Mouse (Mus musculus) naive thymus-derived CD4-positive, alpha-beta T cell, adult 2 months (primary cell): Measurements from ENCODE around the gene Tcf7l1.

Experiments used
- DNase-seq: peaks from one replicate; pipeline ENCODE4 v3.0.0-alpha.2; 2011; ENCODE audit warnings: low read depth

Gene Tcf7l1

GRCm38 (mm10) chr6:72659717-72660390 is 129.2 kb downstream of the Tcf7l1 start:
- no peak for DNase-seq

GRCm38 (mm10) chr6:72658006-72658405 is 131.0 kb downstream of the Tcf7l1 start:
- DNase-seq, result peak; percentile 65

GRCm38 (mm10) chr6:72656053-72656442 is 133.0 kb downstream of the Tcf7l1 start:
- no peak for DNase-seq

GRCm38 (mm10) chr6:72655309-72656052 is 133.6 kb downstream of the Tcf7l1 start:
- no peak for DNase-seq

- DNase-seq, result no peak
Observed at GRCm38 (mm10) chr6:72654355-72654754, 134.7 kb downstream of the Tcf7l1 start.

- DNase-seq, result no peak
Observed at GRCm38 (mm10) chr6:72653419-72653818, 135.6 kb downstream of the Tcf7l1 start.

- DNase-seq, result no peak
Observed at GRCm38 (mm10) chr6:72650338-72650851, 138.7 kb downstream of the Tcf7l1 start.

GRCm38 (mm10) chr6:72648002-72648595 is 141.0 kb downstream of the Tcf7l1 start:
- DNase-seq, result no peak

- DNase-seq, result peak; percentile 81
Observed at GRCm38 (mm10) chr6:72647383-72647820, 141.7 kb downstream of the Tcf7l1 start.

- no peak for DNase-seq
Observed at GRCm38 (mm10) chr6:72645364-72645763, 143.7 kb downstream of the Tcf7l1 start.

- DNase-seq, result no peak
Observed at GRCm38 (mm10) chr6:72644576-72644975, 144.5 kb downstream of the Tcf7l1 start.

GRCm38 (mm10) chr6:72641218-72641954 is 147.7 kb downstream of the Tcf7l1 start:
- DNase-seq, result no peak

GRCm38 (mm10) chr6:72636940-72637339 is 152.1 kb downstream of the Tcf7l1 start:
- DNase-seq, result peak; percentile 50

GRCm38 (mm10) chr6:72635760-72636431 is 153.2 kb downstream of the Tcf7l1 start:
- peak; percentile 76 for DNase-seq

GRCm38 (mm10) chr6:72634311-72634710 is 154.7 kb downstream of the Tcf7l1 start:
- peak; percentile 67 for DNase-seq

- DNase-seq, result no peak
Observed at GRCm38 (mm10) chr6:72631700-72632099, 157.4 kb downstream of the Tcf7l1 start.

GRCm38 (mm10) chr6:72630961-72631360 is 158.1 kb downstream of the Tcf7l1 start:
- DNase-seq, result no peak

GRCm38 (mm10) chr6:72630370-72630769 is 158.7 kb downstream of the Tcf7l1 start:
- DNase-seq, result no peak

- no peak for DNase-seq
Observed at GRCm38 (mm10) chr6:72627276-72627675, 161.8 kb downstream of the Tcf7l1 start.

- no peak for DNase-seq
Observed at GRCm38 (mm10) chr6:72626391-72626790, 162.7 kb downstream of the Tcf7l1 start.

GRCm38 (mm10) chr6:72623661-72624402 is 165.2 kb downstream of the Tcf7l1 start:
- no peak for DNase-seq
